Mouse (Mus musculus) urinary bladder, postnatal 36 days (tissue): ENCODE data around the gene 1110051M20Rik.
A peak's percentile ranks its signal among the peaks of the same experiment; 100 is the strongest.
"Not testable (repeated sequence)": the region's sequence is repeated elsewhere in the genome, so short reads cannot be mapped to it uniquely, and the experiment has no call there.

ENCODE experiments used
- DNase-seq, 2 experiments: peaks; one replicate each; pipeline ENCODE4 v3.0.0; 2022; ENCODE audit warnings: low spot score in 2 of 2, mixed read lengths in 1 of 2

The 1110051M20Rik gene

GRCm38 (mm10) chr2:91263692-91264660, 180.5 kb downstream of the 1110051M20Rik start:
- DNase-seq = no peak

GRCm38 (mm10) chr2:91259493-91259892, 185.0 kb downstream of the 1110051M20Rik start:
- no peak for DNase-seq

- no peak for DNase-seq
These were observed 185.7 kb downstream of the 1110051M20Rik start for GRCm38 (mm10) chr2:91258830-91259229.

GRCm38 (mm10) chr2:91258054-91258453, 186.4 kb downstream of the 1110051M20Rik start:
- no peak for DNase-seq

GRCm38 (mm10) chr2:91257126-91257980, 187.2 kb downstream of the 1110051M20Rik start:
- DNase-seq = no peak

GRCm38 (mm10) chr2:91256256-91257125, 188.0 kb downstream of the 1110051M20Rik start:
- peak; percentile 62 to 64 for DNase-seq

GRCm38 (mm10) chr2:91255661-91256150, 188.8 kb downstream of the 1110051M20Rik start, which contains the start of gene Pacsin3:
Gene Pacsin3 (plus strand): TSS chr2:91255954.
- no peak for DNase-seq

GRCm38 (mm10) chr2:91254725-91255380, 189.7 kb downstream of the 1110051M20Rik start:
- no peak for DNase-seq

- DNase-seq = no peak
These were observed 192.0 kb downstream of the 1110051M20Rik start for GRCm38 (mm10) chr2:91252512-91252911.

GRCm38 (mm10) chr2:91252001-91252400, 192.5 kb downstream of the 1110051M20Rik start:
- no peak for DNase-seq

- no peak for DNase-seq
These were observed 196.1 kb downstream of the 1110051M20Rik start for GRCm38 (mm10) chr2:91248366-91248765.

- no peak for DNase-seq
These were observed 199.8 kb downstream of the 1110051M20Rik start for GRCm38 (mm10) chr2:91244557-91245228.

GRCm38 (mm10) chr2:91243416-91243815, 201.1 kb downstream of the 1110051M20Rik start:
- no peak for DNase-seq

- DNase-seq = peak in 1 of 2 experiments; percentile 25
These were observed 202.0 kb downstream of the 1110051M20Rik start for GRCm38 (mm10) chr2:91242547-91242946.

- DNase-seq = not testable (repeated sequence)
These were observed 206.9 kb downstream of the 1110051M20Rik start for GRCm38 (mm10) chr2:91237511-91238080.

- DNase-seq = peak; percentile 80 to 92
These were observed 207.6 kb downstream of the 1110051M20Rik start, which contains the start of gene Ddb2 for GRCm38 (mm10) chr2:91236601-91237510. Gene Ddb2 (minus strand): TSS chr2:91236982.

GRCm38 (mm10) chr2:91229735-91230134, 214.8 kb downstream of the 1110051M20Rik start:
- no peak for DNase-seq
